Mouse (Mus musculus) stomach, postnatal 0 days (tissue): ENCODE results near the gene 1700018B08Rik.

Source experiments
- CTCF ChIP-seq: IDR thresholded peaks from 2 replicates; pipeline ENCODE4 v1.5.1; 2016; ENCODE audit warnings: antibody characterized with exemption, low read depth, mild to moderate bottlenecking, moderate library complexity
- EP300 ChIP-seq: optimal IDR thresholded peaks from 2 replicates; pipeline ENCODE3; 2016; ENCODE audit warnings: antibody characterized with exemption

GRCm38 (mm10) chr8:121560432-121561100 lies 16.4 kb upstream of the 1700018B08Rik start:
- TF ChIP-seq CTCF (no peak), EP300 (no peak)
